Mouse (Mus musculus) CH12.LX (cell line): Measurements from ENCODE around the gene Yars. TPM values are rescaled to one million over a fixed set of nuclear protein-coding genes. Genes with fewer than 3 reads are reported as not detected.

Experiments
- DNase-seq: peaks from one replicate; pipeline ENCODE4 v3.0.0-alpha.2; 2013; ENCODE audit errors: extremely low read depth
- H3K27ac ChIP-seq: 2 replicates; pipeline ENCODE4 v1.5.1; 2012; ENCODE audit warnings: low read depth, mild to moderate bottlenecking, control low read depth, moderate library complexity; ENCODE audit not compliant: insufficient read depth
- H3K27me3 ChIP-seq: replicated peaks from 2 replicates; pipeline ENCODE3; 2012; ENCODE audit warnings: inconsistent platforms
- H3K36me3 ChIP-seq, 2 experiments: replicated peaks in 1 of 2; 2 replicates each; pipeline versions ENCODE3 to v1.6.1; 2012; ENCODE audit warnings: inconsistent platforms in 1 of 2, low read length in 1 of 2, mild to moderate bottlenecking in 1 of 2, mixed read lengths in 1 of 2, moderate library complexity in 1 of 2; ENCODE audit not compliant: control insufficient read depth in 1 of 2, insufficient read depth in 1 of 2
- H3K4me1 ChIP-seq, 2 experiments: 2 replicates each; pipeline ENCODE4 v1.6.1; 2012; ENCODE audit warnings: inconsistent platforms in 1 of 2, moderate library complexity in 1 of 2; ENCODE audit not compliant: insufficient read depth in 2 of 2, control insufficient read depth in 1 of 2
- H3K4me2 ChIP-seq: 2 replicates; pipeline ENCODE4 v1.6.1; 2012; ENCODE audit warnings: low read depth, mild to moderate bottlenecking, control low read depth; ENCODE audit not compliant: poor library complexity, insufficient read depth, severe bottlenecking
- H3K4me3 ChIP-seq, 3 experiments: fragments of 150-350 bp in 1 of 3; sonication (generic) in 1 of 3; replicated peaks in 1 of 3; 2 replicates each; pipeline versions ENCODE3 to v1.5.1; 2011 to 2012; ENCODE audit warnings: low read depth in 2 of 3, low read length in 2 of 3, mild to moderate bottlenecking in 2 of 3, moderate library complexity in 2 of 3, control low read depth in 1 of 3, improper control_type of control experiment in 1 of 3, inconsistent platforms in 1 of 3, mixed read lengths in 1 of 3; ENCODE audit not compliant: poor library complexity in 1 of 3
- H3K79me2 ChIP-seq: replicated peaks from 2 replicates; pipeline ENCODE4 v1.6.1; 2012; ENCODE audit warnings: mild to moderate bottlenecking, moderate library complexity; ENCODE audit not compliant: control insufficient read depth, poor library complexity, insufficient read depth, severe bottlenecking; ENCODE audit errors: extremely low read depth
- H3K9ac ChIP-seq: 2 replicates; pipeline ENCODE4 v1.6.1; 2012; ENCODE audit warnings: low read depth, mild to moderate bottlenecking, control low read depth, moderate library complexity; ENCODE audit not compliant: insufficient read depth
- H3K9me3 ChIP-seq: replicated peaks from 2 replicates; pipeline ENCODE3; 2012; ENCODE audit warnings: low read length, inconsistent platforms, mixed read lengths
- CHD1 ChIP-seq: IDR thresholded peaks from 2 replicates; pipeline ENCODE4 v1.6.1; 2012; ENCODE audit warnings: low read depth, low read length, improper control_type of control experiment, inconsistent platforms
- CHD2 ChIP-seq: IDR thresholded peaks from 2 replicates; pipeline ENCODE4 v1.6.1; 2011; ENCODE audit warnings: low read length, improper control_type of control experiment
- ELF1 ChIP-seq: IDR thresholded peaks from 2 replicates; pipeline ENCODE4 v1.6.1; 2014; ENCODE audit warnings: low read depth, mild to moderate bottlenecking, inconsistent platforms, low read length, improper control_type of control experiment
- EP300 ChIP-seq: IDR thresholded peaks from 2 replicates; pipeline ENCODE4 v1.6.1; 2011; ENCODE audit warnings: low read length, improper control_type of control experiment
- ETS1 ChIP-seq: conservative IDR thresholded peaks from 2 replicates; pipeline ENCODE4 v1.6.1; 2012; ENCODE audit warnings: low read depth, mild to moderate bottlenecking, inconsistent platforms, low read length, improper control_type of control experiment, moderate library complexity
- GABPA ChIP-seq: IDR thresholded peaks from 2 replicates; pipeline ENCODE4 v1.6.1; 2012; ENCODE audit warnings: low read depth, low read length, improper control_type of control experiment, inconsistent platforms; ENCODE audit not compliant: insufficient replicate concordance
- HCFC1 ChIP-seq: IDR thresholded peaks from 2 replicates; pipeline ENCODE4 v1.6.1; 2012; ENCODE audit warnings: low read depth, mild to moderate bottlenecking, inconsistent platforms, low read length, improper control_type of control experiment
- MEF2A ChIP-seq: IDR thresholded peaks from 2 replicates; pipeline ENCODE4 v1.6.1; 2014; ENCODE audit warnings: low read depth, mild to moderate bottlenecking, inconsistent platforms, low read length, improper control_type of control experiment, borderline replicate concordance
- NELFE ChIP-seq: IDR thresholded peaks from 2 replicates; pipeline ENCODE4 v1.6.1; 2011; ENCODE audit warnings: low read depth, low read length, improper control_type of control experiment
- NRF1 ChIP-seq: IDR thresholded peaks from 2 replicates; pipeline ENCODE4 v1.6.1; 2014; ENCODE audit warnings: low read depth, mild to moderate bottlenecking, inconsistent platforms, low read length, improper control_type of control experiment, moderate library complexity
- POLR2AphosphoS2 ChIP-seq: IDR thresholded peaks from 2 replicates; pipeline ENCODE4 v1.6.1; 2011; ENCODE audit warnings: low read depth, low read length, improper control_type of control experiment
- RCOR1 ChIP-seq: conservative IDR thresholded peaks from 2 replicates; pipeline ENCODE4 v1.6.1; 2012; ENCODE audit warnings: low read depth, mild to moderate bottlenecking, inconsistent platforms, low read length, improper control_type of control experiment
- SMC3 ChIP-seq: IDR thresholded peaks from 2 replicates; pipeline ENCODE4 v1.6.1; 2011; ENCODE audit warnings: low read depth, low read length, improper control_type of control experiment
- TBP ChIP-seq: conservative IDR thresholded peaks from 2 replicates; pipeline ENCODE4 v1.6.1; 2011; ENCODE audit warnings: low read depth, low read length, improper control_type of control experiment
- ZC3H11A ChIP-seq: IDR thresholded peaks from 2 replicates; pipeline ENCODE4 v1.6.1; 2012; ENCODE audit warnings: low read depth, mild to moderate bottlenecking, inconsistent platforms, low read length, improper control_type of control experiment
- ZKSCAN1 ChIP-seq: IDR thresholded peaks from 2 replicates; pipeline ENCODE4 v1.6.1; 2012; ENCODE audit warnings: low read depth, inconsistent platforms, low read length, improper control_type of control experiment, borderline replicate concordance
- dilution Hi-C: fragments of 300-500 bp; cut with MboI; formaldehyde crosslinking; loops from 2 replicates; pipeline ENCODE4 v1.14.3; 2020; ENCODE audit warnings: low sequenced_read_pairs; ENCODE audit not compliant: extremely low pct_unique_long_range_greater_than_20kb, extremely low pct_ligation_motif_present
- in situ Hi-C: fragments of 300-500 bp; cut with MboI; formaldehyde crosslinking; loops from 3 replicates; pipeline ENCODE4 v1.14.3; 2019; ENCODE audit warnings: low sequenced_read_pairs, low pct_ligation_motif_present, low pct_unique_long_range_greater_than_20kb, mixed read lengths
- polyA plus RNA-seq: library from polyadenylated mRNA; unstranded; fragments of >175 nt; gene quantifications from 2 replicates; pipeline ENCODE4 v1.2.1, GENCODE M21; 2012; ENCODE audit warnings: low read depth; ENCODE audit not compliant: insufficient read length
- total RNA-seq, 2 experiments: library from RNA; depleted of rRNA; stranded (reverse); fragments of 300-350 nt in 1 of 2; fragments of >200 nt in 1 of 2; gene quantifications; 2 replicates each; pipeline ENCODE4 v1.2.3; 2012 to 2014

The Yars gene
- total and polyA plus RNA-seq, 3 experiments = 96.3 to 207 (median 180) TPM

DNA sequence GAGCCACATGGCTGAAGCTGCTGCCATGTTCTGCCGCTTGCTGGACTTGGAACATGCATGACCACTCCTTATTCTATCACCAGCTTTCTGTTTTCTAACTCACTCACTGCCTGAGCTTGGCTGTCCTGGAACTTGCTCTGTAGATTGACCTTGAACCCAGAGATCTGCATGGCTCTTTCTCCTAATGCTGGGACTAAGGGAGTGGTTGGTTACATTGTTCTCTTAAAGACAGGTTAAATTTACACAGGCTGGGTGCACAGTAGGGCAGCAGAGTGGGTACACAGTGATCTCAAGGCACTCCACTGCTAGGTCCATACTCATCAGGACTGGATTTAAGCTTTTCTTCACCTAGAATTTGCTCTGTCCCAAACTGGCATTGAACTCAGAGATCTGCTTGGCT lies 4.7 kb downstream of the Yars start:
- Histone ChIP-seq H3K9me3 (no peaks in the 10 kb centered on the region), H3K4me2 (no peak overlapping the region), H3K4me1 (peaks cover 9 to 40% of the 10 kb centered on the region in 2 experiments), H3K27me3 (no peaks in the 10 kb centered on the region), H3K27ac (no peak overlapping the region), H3K36me3 (peaks cover 57 to 73% of the 10 kb centered on the region in 2 experiments), H3K79me2 (peaks cover 64% of the 10 kb centered on the region), H3K4me3 (no peak overlapping the region), H3K9ac (no peak overlapping the region)
- DNase-seq = no peak
- TF ChIP-seq ZC3H11A = no peak
- peak; percentile 44 for TF ChIP-seq ZKSCAN1
- TF ChIP-seq RCOR1 = no peak
- dilution Hi-C loops (no loop called here), in situ Hi-C loops (no loop called here)

- no peak overlapping the region for H3K4me2 ChIP-seq
- H3K9me3 ChIP-seq = no peaks in the 10 kb centered on the region
- no peak overlapping the region for H3K9ac ChIP-seq
- H3K4me3 ChIP-seq = no peak overlapping the region
- TF ChIP-seq MEF2A (no peak), RCOR1 (no peak), NRF1 (no peak), CHD2 (no peak), CHD1 (no peak), TBP (no peak), HCFC1 (no peak), NELFE (no peak), POLR2AphosphoS2 (no peak), ELF1 (no peak), SMC3 (no peak), EP300 (no peak), GABPA (no peak), ETS1 (no peak)
- TF ChIP-seq, all 38 proteins: peak for 0
- Histone ChIP-seq H3K79me2 (peaks cover 38% of the 10 kb centered on the region), H3K27ac (no peak overlapping the region), H3K36me3 (peaks cover 71 to 89% of the 10 kb centered on the region in 2 experiments), H3K4me1 (peaks cover 5 to 24% of the 10 kb centered on the region in 2 experiments; a peak in 3 of 4 replicates), H3K27me3 (no peaks in the 10 kb centered on the region)
- in situ Hi-C loops (no loop called here), dilution Hi-C loops (no loop called here)
- DNase-seq = no peak
These were observed 8.0 kb downstream of the Yars start for GRCm38 (mm10) chr4:129197514-129197913.
